ENCODE assay signal across 8 mouse cellular contexts in genomic region chr14:108913714-108914263, GRCm38 (mm10). TPM values are rescaled to one million over a fixed set of nuclear protein-coding genes. Genes with fewer than 3 reads are reported as not detected.
DNase-seq lines count a peak whose midpoint lies in the region; ATAC-seq and TF ChIP-seq lines count a peak whose summit lies in the region.

Gene Slitrk1, minus strand, starts transcription at chr14:108914158.

- TF ChIP-seq CTCF in E14TG2a.4 (conservative IDR thresholded peaks at IDR 0.05; ENCODE audit: low read length) = no peak
- TF ChIP-seq CTCF in brain, embryonic 14.5 days (IDR thresholded peaks at IDR 0.05; ENCODE audit: borderline replicate concordance, extremely low read depth, insufficient read depth, insufficient read length) = no peak
- TF ChIP-seq CTCF in embryonic fibroblast, embryonic 13.5 days (IDR thresholded peaks at IDR 0.05; ENCODE audit: borderline replicate concordance, insufficient read depth, low read length) = no peak

- WGBS in hindbrain, embryonic 12.5 days = under 1% methylated on average over 23 of the region's 25 CpGs

- peak; percentile 16; the same call in 1 of the 2 replicates for TF ChIP-seq POLR2A in brain, embryonic 14.5 days (IDR thresholded peaks at IDR 0.05; ENCODE audit: borderline replicate concordance, extremely low read depth, insufficient read depth, insufficient read length, poor library complexity, severe bottlenecking)
- TF ChIP-seq POLR2A in embryonic fibroblast, embryonic 13.5 days (IDR thresholded peaks at IDR 0.05; ENCODE audit: low read depth, low read length) = no peak

- ATAC-seq in hindbrain, embryonic 12.5 days (ENCODE audit: low FRiP score) = peak; percentile 75

- peak; percentile 97 for DNase-seq in brain, embryonic 14.5 days (ENCODE audit: low read depth)
- peak; percentile 48 to 53 for DNase-seq in layer of hippocampus, postnatal 25 days (ENCODE audit: extremely low spot score in 1 of 2, low spot score in 1 of 2)
- peak; percentile 80 for DNase-seq in mesoderm, embryonic 11.5 days (ENCODE audit: low read depth, low spot score)
- peak; percentile 54 to 74 for DNase-seq in right cerebral cortex, postnatal 36 days (ENCODE audit: low spot score in 2 of 2)
- DNase-seq in urinary bladder, postnatal 36 days (ENCODE audit: low spot score in 2 of 2) = no peak

- H3K27ac ChIP-seq in embryonic fibroblast, embryonic 13.5 days (ENCODE audit: insufficient read depth, low read length) = no peak within 1 kb of the TSS
- peak within 1 kb of the TSS; percentile 93 for H3K27ac ChIP-seq in hindbrain, embryonic 12.5 days

- H3K9me3 ChIP-seq in E14TG2a.4 (ENCODE audit: low read length) = no peaks in the 10 kb centered on the region
- H3K9me3 ChIP-seq in hindbrain, embryonic 12.5 days (replicated peaks) = no peaks in the 10 kb centered on the region

- H3K4me2 ChIP-seq in hindbrain, embryonic 12.5 days (replicated peaks) = peak within 1 kb of the TSS; percentile 81

- no peaks in the 10 kb centered on the region for H3K36me3 ChIP-seq in E14TG2a.4 (ENCODE audit: insufficient read depth, low read length)
- no peaks in the 10 kb centered on the region for H3K36me3 ChIP-seq in hindbrain, embryonic 12.5 days

- peaks cover 24% of the 10 kb centered on the region; the same call in 1 of the 2 replicates for H3K4me1 ChIP-seq in E14TG2a.4 (replicated peaks; ENCODE audit: low read depth, low read length)
- peaks cover 3% of the 10 kb centered on the region for H3K4me1 ChIP-seq in embryonic fibroblast, embryonic 13.5 days (ENCODE audit: control insufficient read depth, insufficient read depth, low read length)
- peaks cover 11% of the 10 kb centered on the region for H3K4me1 ChIP-seq in hindbrain, embryonic 12.5 days

- H3K9ac ChIP-seq in hindbrain, embryonic 12.5 days = peak within 1 kb of the TSS; percentile 79

- peaks cover 38% of the 10 kb centered on the region for H3K27me3 ChIP-seq in E14TG2a.4 (ENCODE audit: insufficient read depth, low read length)
- H3K27me3 ChIP-seq in hindbrain, embryonic 12.5 days = no peaks in the 10 kb centered on the region

- peak within 1 kb of the TSS; percentile 52 for H3K4me3 ChIP-seq in E14TG2a.4 (replicated peaks; ENCODE audit: low read length)
- H3K4me3 ChIP-seq in embryonic fibroblast, embryonic 13.5 days (ENCODE audit: insufficient read depth, low read length) = peak within 1 kb of the TSS; percentile 35
- peak within 1 kb of the TSS; percentile 63 for H3K4me3 ChIP-seq in hindbrain, embryonic 12.5 days

RNA-seq across cellular contexts. Expression of gene Slitrk1, which starts in this region (rescaled TPM):
- polyA plus RNA-seq in brain, embryonic 14.5 days (2012; rRNA removed) = 17.2 and 24.4 TPM in 2 replicates
- polyA plus RNA-seq in embryonic fibroblast, embryonic 13.5 days (2011; ENCODE audit: insufficient read length, low read depth, missing spikeins) = 0.19 TPM in 1 of 2 replicates, not detected in the other
- polyA plus RNA-seq in hindbrain, embryonic 12.5 days (2016; fragmentation: Nextera tagmentation; extraction: Ambion mirVana) = 17.1 and 20.4 TPM in 2 replicates
- 10 to 100 TPM; 51.5 to 62.0 TPM for total RNA-seq in layer of hippocampus, postnatal 25 days (2021)

Comparison
In these comparisons a context has a peak if more than half of its experiments do, and no peak if none do; other contexts are left out.
1. RNA of gene Slitrk1 (polyA plus RNA-seq): 17.2 to 24.4 TPM in brain, embryonic 14.5 days and 17.1 to 20.4 TPM in hindbrain, embryonic 12.5 days; 0.19 TPM in embryonic fibroblast, embryonic 13.5 days; every median in the first group is over 10 times any median in the second.
2. DNase-seq: peak in brain, embryonic 14.5 days (single experiment), layer of hippocampus, postnatal 25 days (2 of 2), mesoderm, embryonic 11.5 days (single experiment) and right cerebral cortex, postnatal 36 days (2 of 2); none in urinary bladder, postnatal 36 days (0 of 2).
3. Peak in every context shown above with its lines, with median percentiles within 50 percentile points of each other: H3K4me3 ChIP-seq.